Mouse (Mus musculus): ENCODE data around the gene Btnl1. TPM values are rescaled to one million over a fixed set of nuclear protein-coding genes. Genes with fewer than 3 reads are reported as not detected.
A peak's percentile ranks its signal among the peaks of the same experiment; 100 is the strongest.

Gene Btnl1
- total RNA-seq, 1 experiment from 2014 or later, result not detected

DNA sequence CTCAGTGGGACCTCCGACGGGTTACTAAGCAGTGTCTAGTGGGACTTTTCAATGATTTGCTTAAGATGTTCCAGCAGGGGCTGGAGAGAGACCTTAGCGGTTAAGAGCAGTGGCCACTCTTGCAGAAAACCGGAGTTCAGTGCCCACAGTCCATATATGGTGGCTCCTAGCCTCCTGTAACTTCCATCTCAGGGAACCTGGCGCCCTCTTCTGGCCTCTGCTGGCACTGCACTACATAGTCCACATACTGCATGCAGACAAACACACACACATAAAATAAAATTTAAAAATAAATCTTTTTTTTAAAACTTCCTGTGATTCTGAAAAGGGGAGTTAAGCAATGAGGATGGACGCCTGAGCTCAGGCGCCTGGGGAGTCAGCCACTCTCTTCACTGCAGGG is 6.3 kb downstream of the Btnl1 start:
- ATAC-seq (replicated peaks; ENCODE audit: low read depth, poor library complexity, severe bottlenecking), result no peak

DNA sequence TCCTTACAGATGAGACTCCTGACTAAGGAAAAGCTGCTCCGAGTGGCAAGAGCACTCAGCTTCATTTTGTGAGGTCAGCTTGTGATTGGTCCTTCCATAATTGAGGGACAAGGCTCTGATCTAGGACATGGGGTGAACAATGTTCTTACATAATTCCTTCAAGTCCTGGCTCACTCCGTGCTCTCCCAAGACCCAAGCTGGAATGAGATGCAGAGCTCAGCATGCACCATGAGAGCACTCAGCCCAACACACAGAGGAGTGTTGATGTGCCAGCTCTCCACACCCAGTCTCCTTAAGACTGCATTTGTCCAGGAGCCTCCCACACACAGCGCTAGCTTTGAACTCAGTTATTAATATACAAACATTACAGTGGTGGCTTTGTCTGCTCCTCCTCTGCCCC is 7.8 kb downstream of the Btnl1 start:
- ATAC-seq (replicated peaks; ENCODE audit: low read depth, poor library complexity, severe bottlenecking), result no peak

DNA sequence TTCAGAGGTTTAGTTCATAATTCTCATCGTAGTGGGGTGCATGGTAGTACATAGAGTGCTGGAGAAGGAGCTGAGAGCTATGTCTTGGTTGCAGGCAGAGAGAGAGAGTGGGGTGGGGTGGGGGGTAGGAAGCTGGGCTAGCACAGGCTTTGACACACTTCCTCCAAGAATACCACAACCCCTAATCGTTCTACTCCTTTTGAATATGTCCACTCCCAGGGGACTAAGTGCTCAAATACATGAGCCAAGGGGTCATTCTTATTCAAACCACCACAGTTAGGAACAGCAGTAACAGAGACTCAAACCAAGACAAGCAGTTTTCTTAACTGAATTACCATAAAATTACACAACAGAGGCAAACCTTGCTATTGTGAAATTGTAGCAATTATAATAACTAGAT is 9.7 kb downstream of the Btnl1 start:
- ATAC-seq (replicated peaks; ENCODE audit: low read depth, poor library complexity, severe bottlenecking), result peak; percentile 29

DNA sequence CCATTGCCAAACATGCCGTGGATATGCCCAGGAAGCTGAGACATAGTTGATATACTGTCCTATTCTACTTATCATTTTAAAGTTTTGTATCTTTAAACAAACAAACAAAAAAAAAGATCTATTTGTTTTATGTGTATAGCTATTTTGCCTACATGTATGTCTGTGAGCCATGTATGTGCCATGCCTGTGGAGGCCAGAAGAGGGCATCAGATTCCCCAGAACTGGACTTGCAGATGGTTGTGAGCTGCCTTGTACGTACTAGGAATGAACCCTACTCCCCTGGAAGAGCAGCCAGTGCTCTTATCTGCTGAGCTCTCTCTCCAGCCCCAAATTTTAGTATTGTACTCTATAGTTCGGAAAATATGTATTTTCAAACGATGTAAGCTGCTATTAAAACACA is 11.6 kb downstream of the Btnl1 start:
- peak; percentile 54 for ATAC-seq (replicated peaks; ENCODE audit: low read depth, poor library complexity, severe bottlenecking)

DNA sequence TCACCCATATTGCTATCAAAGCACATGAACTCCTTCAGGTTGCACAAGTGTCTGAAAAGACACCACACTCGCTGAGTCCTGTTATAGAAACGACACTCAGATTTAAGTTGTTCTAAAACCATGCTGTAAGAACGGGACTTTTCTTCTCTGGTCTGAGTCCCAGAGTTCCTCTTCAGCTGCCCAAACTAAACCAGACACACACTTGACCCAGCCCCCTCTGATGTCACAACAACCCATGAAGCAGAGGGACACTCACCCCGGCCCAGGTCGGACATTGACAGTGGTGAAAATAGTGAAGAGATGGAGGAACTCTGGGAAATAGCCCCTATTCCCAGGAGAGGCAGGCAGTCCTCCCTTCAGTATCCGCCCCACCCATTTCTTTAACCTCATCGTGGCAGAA is 14.6 kb downstream of the Btnl1 start:
- ATAC-seq (replicated peaks; ENCODE audit: low read depth, poor library complexity, severe bottlenecking), result no peak

DNA sequence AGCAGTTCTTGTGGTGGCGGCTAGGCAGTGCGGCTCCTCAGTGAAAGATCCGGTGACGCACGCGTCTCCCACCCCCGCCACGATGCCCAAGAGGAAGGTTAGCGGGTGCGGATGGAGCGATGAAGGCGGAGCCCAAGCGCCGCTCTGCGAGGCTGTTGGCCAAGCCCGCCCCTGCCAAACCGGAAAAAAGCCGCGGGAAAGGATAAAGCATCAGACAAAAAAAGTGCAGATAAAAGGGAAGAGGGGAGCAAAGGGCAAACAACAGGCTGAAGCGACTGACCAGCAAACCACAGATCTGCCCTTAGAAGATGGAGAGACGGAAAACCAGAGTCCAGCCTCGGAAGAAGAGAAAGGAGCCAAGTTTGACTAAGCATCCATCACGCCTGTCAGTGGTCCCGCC is 15.4 kb downstream of the Btnl1 start:
- peak; percentile 85 for ATAC-seq (replicated peaks; ENCODE audit: low read depth, poor library complexity, severe bottlenecking)

DNA sequence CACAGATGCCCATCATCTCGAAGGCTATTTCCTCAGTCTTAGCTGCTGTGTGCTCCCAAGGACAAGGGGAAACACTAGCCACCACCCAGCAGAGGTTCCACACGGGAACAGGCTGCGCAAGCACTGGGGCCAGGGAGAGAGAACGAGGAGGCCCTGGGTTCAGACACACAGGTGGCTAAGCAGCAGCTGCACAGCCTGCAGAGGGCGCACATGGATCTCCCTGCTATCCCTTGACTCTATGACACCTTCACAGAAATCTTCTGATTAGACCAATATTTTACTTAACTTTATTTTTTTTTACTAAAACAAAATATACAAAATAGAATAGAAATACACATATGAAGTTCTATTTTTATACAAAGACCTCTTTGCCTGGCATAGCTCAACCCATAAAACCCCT is 20.4 kb downstream of the Btnl1 start:
- no peak for ATAC-seq (replicated peaks; ENCODE audit: low read depth, poor library complexity, severe bottlenecking)

DNA sequence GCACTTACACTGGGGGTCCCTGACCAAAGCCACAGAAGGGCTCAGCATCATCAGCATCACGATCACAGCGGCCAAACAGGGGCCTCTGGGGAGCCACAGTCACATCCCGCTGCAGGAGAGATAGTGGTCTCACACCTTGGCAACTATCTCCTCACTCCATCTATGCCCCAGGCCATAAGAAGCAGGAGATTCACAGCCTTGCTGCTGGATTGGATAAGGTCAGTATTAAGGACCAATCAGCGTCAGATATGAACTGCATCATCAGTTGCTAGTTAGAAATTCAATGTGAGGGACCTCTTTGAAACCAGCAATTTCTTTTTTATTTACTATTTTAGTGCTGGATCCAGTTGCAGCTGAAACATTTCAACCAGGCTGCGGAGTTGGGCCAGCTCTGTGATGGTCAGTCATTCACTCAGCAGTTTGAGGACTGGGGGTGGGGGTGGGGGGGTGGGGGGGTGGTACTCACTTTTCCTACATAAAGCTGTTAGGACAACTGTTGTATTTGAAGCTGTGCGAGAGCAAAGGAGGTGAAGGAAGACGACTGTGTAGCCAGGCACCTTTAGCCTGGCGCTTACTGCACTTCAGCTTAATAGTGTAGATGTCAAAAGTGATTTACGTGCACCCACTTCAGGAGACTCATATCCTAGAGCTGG is 21.3 kb downstream of the Btnl1 start:
- peak; percentile 71 for ATAC-seq (replicated peaks; ENCODE audit: low read depth, poor library complexity, severe bottlenecking)

DNA sequence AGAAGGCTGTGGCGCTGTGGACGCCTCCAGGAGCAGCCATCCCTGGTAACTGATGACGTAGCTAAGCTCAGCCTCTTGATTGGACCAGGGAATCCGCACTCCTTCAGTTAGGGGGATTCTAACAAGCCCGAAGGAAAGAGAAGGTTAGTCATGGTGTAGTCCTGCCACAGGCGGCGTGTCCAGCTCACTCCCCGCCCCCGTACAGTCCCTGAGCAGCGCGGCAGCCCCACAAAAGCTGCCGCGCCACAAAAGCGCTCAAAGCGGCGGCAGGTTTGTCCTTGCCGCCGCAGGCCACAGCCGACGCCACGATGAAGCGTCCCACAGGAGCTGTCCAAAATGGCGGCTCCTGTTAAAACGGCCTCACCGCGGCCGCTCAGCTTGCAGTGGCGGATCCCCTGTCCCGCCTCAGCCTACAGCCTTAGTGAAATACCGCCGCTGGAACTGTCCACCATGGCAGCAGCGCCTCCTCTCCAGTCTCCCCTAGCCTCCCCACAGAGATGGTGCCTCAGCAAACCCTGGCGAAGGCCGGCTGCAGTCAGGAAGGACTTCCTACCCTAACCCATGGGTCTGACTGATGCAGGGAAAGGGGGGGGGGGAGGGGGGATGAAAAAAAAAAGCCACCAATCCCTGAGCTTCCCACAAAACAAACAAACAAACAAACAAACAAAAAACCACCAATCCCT is 21.9 kb downstream of the Btnl1 start, which contains the start of gene BC051142:
TSS of gene BC051142 (plus strand) at position 110 of the 683 bp plus-strand sequence.
- peak; percentile 92 for ATAC-seq (replicated peaks; ENCODE audit: low read depth, poor library complexity, severe bottlenecking)

DNA sequence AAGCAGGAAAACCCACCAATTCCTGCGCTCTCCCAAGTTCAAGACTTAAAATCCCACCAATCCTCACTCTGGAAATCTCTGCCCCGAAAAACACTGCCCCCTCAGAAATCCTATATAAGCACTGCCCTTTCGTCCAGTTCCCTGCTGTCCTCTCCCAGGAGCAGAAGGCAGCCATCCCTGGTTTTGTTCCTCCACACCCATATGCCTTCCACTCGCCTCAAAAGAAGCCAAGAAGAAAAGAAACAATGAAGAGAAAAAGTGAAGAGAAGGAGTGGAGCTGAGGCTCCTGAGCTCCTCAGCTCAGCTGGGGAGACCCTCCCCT is 22.4 kb downstream of the Btnl1 start:
- ATAC-seq (replicated peaks; ENCODE audit: low read depth, poor library complexity, severe bottlenecking), result no peak

DNA sequence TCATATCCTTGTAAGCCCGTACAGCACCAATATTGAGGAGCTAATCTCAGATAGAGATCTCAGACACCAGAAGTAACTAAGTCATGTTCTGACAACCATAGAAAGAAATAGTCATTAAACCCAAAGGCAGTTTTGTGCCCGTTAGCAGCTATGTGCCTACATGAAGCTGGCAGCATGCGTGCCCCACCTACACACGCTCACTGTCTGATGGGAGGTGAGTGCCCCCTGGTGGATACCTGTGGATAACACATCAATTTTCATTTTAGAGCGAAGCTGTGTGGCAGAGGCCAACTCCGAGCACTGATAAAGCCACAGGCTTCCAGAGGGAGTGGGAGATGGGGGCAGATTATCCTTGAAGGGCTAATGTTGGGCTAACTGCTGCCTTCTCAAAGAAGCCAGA is 34.2 kb downstream of the Btnl1 start:
- peak; percentile 93; the same call in 1 of the 2 replicates for ATAC-seq (replicated peaks; ENCODE audit: low read depth, poor library complexity, severe bottlenecking)

DNA sequence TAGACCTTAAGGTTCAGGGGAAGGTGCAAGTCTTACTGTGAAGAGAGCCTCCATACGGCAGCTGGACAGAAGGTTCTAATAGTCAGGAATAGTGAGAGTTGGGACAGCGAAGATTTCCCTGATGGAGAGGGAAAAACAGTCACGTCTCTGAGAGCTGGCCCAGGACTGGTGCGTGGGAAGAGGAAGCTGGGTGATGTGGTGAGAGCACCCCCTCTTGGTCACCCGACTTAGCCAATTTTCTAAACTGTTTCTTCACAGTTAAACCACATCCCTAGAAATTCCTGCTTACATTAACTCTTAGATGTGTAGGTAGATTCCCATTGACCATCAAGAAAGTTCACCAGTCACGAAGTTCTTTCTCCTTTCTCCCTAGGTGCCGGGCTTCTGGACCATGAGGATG is 43.1 kb downstream of the Btnl1 start:
- ATAC-seq (replicated peaks; ENCODE audit: low read depth, poor library complexity, severe bottlenecking), result no peak

DNA sequence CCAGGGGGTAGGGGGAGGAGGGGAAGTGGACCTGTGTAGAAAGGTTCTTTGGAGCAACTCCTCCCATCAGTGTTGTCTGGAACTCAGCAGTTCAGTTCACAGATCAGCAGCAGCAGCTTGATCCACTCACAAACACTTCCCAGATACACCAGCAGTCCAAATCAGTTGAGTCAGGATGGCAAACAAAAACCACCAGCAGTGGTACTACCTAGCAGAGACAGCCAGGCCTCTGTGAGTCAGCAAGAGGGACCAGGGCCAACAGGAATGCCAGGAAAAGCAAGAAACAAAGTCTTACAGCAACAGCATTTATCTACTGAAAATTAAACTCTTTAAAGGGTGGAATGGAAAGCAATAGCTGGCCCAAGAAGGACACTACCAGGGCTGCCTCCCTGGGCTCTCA is 50.7 kb downstream of the Btnl1 start:
- ATAC-seq (replicated peaks; ENCODE audit: low read depth, poor library complexity, severe bottlenecking), result no peak

Other genes with a start within 250 kb of the Btnl1 start
- gene H2-DMb2, start 233.8 kb upstream of the Btnl1 start, total RNA-seq (2017), result 3.3 and 5.5 TPM in 2 replicates
- 31.9 and 35.1 TPM in 2 replicates for gene H2-DMb1, start 224.1 kb upstream of the Btnl1 start, total RNA-seq (2017)
- gene Tap1, start 189.6 kb upstream of the Btnl1 start, total RNA-seq (2017), result 77.8 and 120 TPM in 2 replicates
- gene Psmb9, start 189.4 kb upstream of the Btnl1 start, total RNA-seq (2017), result 75.3 and 119 TPM in 2 replicates
- 480 and 499 TPM in 2 replicates for gene Psmb8, start 179.4 kb upstream of the Btnl1 start, total RNA-seq (2017)
- 80.1 and 87.6 TPM in 2 replicates for gene Tap2, start 173.6 kb upstream of the Btnl1 start, total RNA-seq (2017)
- gene H2-Ob, start 138.2 kb upstream of the Btnl1 start, total RNA-seq (2017), result 25.5 and 27.7 TPM in 2 replicates
- gene H2-Ab1, start 119.4 kb upstream of the Btnl1 start, total RNA-seq (2017), result 67.2 and 91.5 TPM in 2 replicates
- gene H2-Aa, start 89.3 kb upstream of the Btnl1 start, total RNA-seq (2017), result 17.1 and 26.2 TPM in 2 replicates
- 17.3 and 17.9 TPM in 2 replicates for gene H2-Eb1, start 71.3 kb upstream of the Btnl1 start, total RNA-seq (2017)
- gene H2-Eb2, start 51.5 kb upstream of the Btnl1 start, total RNA-seq (2017), result not detected in 2 replicates
- not detected in 2 replicates for gene Btnl2, start 22.3 kb upstream of the Btnl1 start, total RNA-seq (2017)
- 4.2 and 6.4 TPM in 2 replicates for gene BC051142, start 21.7 kb downstream of the Btnl1 start, total RNA-seq (2017)
- gene Btnl4, start 100.2 kb downstream of the Btnl1 start, total RNA-seq (2017), result not detected in 2 replicates
- gene Btnl6, start 140.2 kb downstream of the Btnl1 start, total RNA-seq (2017), result not detected in 2 replicates
- gene Notch4, start 187.1 kb downstream of the Btnl1 start, total RNA-seq (2017), result 1.5 TPM in 1 of 2 replicates, not detected in the other
- gene Gpsm3, start 212.7 kb downstream of the Btnl1 start, total RNA-seq (2017), result 11.3 and 22.4 TPM in 2 replicates
- 22.5 and 29.4 TPM in 2 replicates for gene Pbx2, start 214.1 kb downstream of the Btnl1 start, total RNA-seq (2017)
- gene Ager, start 220.7 kb downstream of the Btnl1 start, total RNA-seq (2017), result 0.73 and 1.4 TPM in 2 replicates
- gene Rnf5, start 226.6 kb downstream of the Btnl1 start, total RNA-seq (2017), result 13.2 and 14.4 TPM in 2 replicates
- 17.8 and 39.7 TPM in 2 replicates for gene Agpat1, start 227.1 kb downstream of the Btnl1 start, total RNA-seq (2017)
- 1.6 and 2.4 TPM in 2 replicates for gene Egfl8, start 238.8 kb downstream of the Btnl1 start, total RNA-seq (2017)